8 mouse cellular contexts compared by ENCODE assay signal in genomic region chr2:69713626-69714014, GRCm38 (mm10). TPM values are rescaled to one million over a fixed set of nuclear protein-coding genes. Genes with fewer than 3 reads are reported as not detected.
A peak's percentile ranks its signal among the peaks of the same experiment; 100 is the strongest.
DNase-seq lines count a peak whose midpoint lies in the region; ATAC-seq and TF ChIP-seq lines count a peak whose summit lies in the region.

No protein-coding gene starts in this region.

- no peaks in the 10 kb centered on the region for H3K9me3 ChIP-seq in lung, postnatal 0 days (ENCODE audit: low read length)
- no peaks in the 10 kb centered on the region for H3K9me3 ChIP-seq in limb, embryonic 15.5 days
- H3K9me3 ChIP-seq in stomach, embryonic 16.5 days (replicated peaks; ENCODE audit: control insufficient read depth, low read length) = no peaks in the 10 kb centered on the region

- no peak for ATAC-seq in lung, postnatal 0 days
- ATAC-seq in limb, embryonic 15.5 days (ENCODE audit: insufficient number of reproducible peaks, low FRiP score, low TSS enrichment, low read depth) = no peak
- ATAC-seq in stomach, embryonic 16.5 days (ENCODE audit: insufficient read depth, low FRiP score) = no peak

- no peak overlapping the region for H3K27ac ChIP-seq in cerebellum, adult 2 months (ENCODE audit: insufficient read depth, low read length)
- H3K27ac ChIP-seq in lung, postnatal 0 days (ENCODE audit: low read length) = no peak overlapping the region
- no peak overlapping the region for H3K27ac ChIP-seq in limb, embryonic 15.5 days
- H3K27ac ChIP-seq in stomach, embryonic 16.5 days (ENCODE audit: low read length) = no peak overlapping the region

- TF ChIP-seq POLR2A in cerebellum, adult 2 months (IDR thresholded peaks at IDR 0.05; ENCODE audit: borderline replicate concordance, insufficient read depth, low read length) = no peak
- TF ChIP-seq POLR2A in lung, adult 2 months (IDR thresholded peaks at IDR 0.05; ENCODE audit: borderline replicate concordance, extremely low read depth, low read depth, low read length) = no peak

- DNase-seq in cerebellum, adult 2 months = no peak
- no peak for DNase-seq in cerebellum, postnatal 10 days
- no peak for DNase-seq in lung, postnatal 0 days (ENCODE audit: low spot score)
- DNase-seq in lung, adult 2 months = no peak
- no peak for DNase-seq in gastrocnemius, adult 8-10 months (ENCODE audit: low spot score in 2 of 2)
- no peak for DNase-seq in thymus, postnatal 25 days

- no peak for TF ChIP-seq CTCF in cerebellum, adult 2 months (IDR thresholded peaks at IDR 0.05; ENCODE audit: borderline replicate concordance, insufficient read depth, low read depth, low read length)
- no peak for TF ChIP-seq CTCF in lung, postnatal 0 days (IDR thresholded peaks at IDR 0.05)
- no peak for TF ChIP-seq CTCF in lung, adult 2 months (IDR thresholded peaks at IDR 0.05; ENCODE audit: insufficient read depth, low read length)

- TF ChIP-seq EP300 in lung, postnatal 0 days (IDR thresholded peaks at IDR 0.05) = no peak

- H3K9ac ChIP-seq in lung, postnatal 0 days (replicated peaks; ENCODE audit: low read depth) = no peak overlapping the region
- no peak overlapping the region; the same call in 1 of the 2 replicates for H3K9ac ChIP-seq in limb, embryonic 15.5 days
- H3K9ac ChIP-seq in stomach, embryonic 16.5 days (ENCODE audit: low read length) = no peak overlapping the region

- WGBS in cerebellum, adult 2 months = 21% methylated on average over 4 of the region's 4 CpGs
- WGBS in lung, postnatal 0 days = 21% methylated on average over 4 of the region's 4 CpGs
- WGBS in lung, adult 2 months = 20% methylated on average over 4 of the region's 4 CpGs
- 30% methylated on average over 4 of the region's 4 CpGs for WGBS in limb, embryonic 15.5 days
- WGBS in stomach, embryonic 16.5 days = 26% methylated on average over 4 of the region's 4 CpGs

- H3K36me3 ChIP-seq in lung, postnatal 0 days (ENCODE audit: insufficient read depth, low read length) = no peaks in the 10 kb centered on the region
- H3K36me3 ChIP-seq in limb, embryonic 15.5 days = peaks cover 2% of the 10 kb centered on the region
- H3K36me3 ChIP-seq in stomach, embryonic 16.5 days (ENCODE audit: control insufficient read depth, insufficient read depth, low read length) = no peaks in the 10 kb centered on the region

- H3K27me3 ChIP-seq in cerebellum, adult 2 months (ENCODE audit: control insufficient read depth, insufficient read depth, low read length) = no peaks in the 10 kb centered on the region
- H3K27me3 ChIP-seq in lung, postnatal 0 days (replicated peaks; ENCODE audit: insufficient read depth, low read length) = no peaks in the 10 kb centered on the region
- H3K27me3 ChIP-seq in limb, embryonic 15.5 days = no peaks in the 10 kb centered on the region
- no peaks in the 10 kb centered on the region for H3K27me3 ChIP-seq in stomach, embryonic 16.5 days (ENCODE audit: control insufficient read depth, insufficient read depth, low read length)

- H3K4me3 ChIP-seq in cerebellum, adult 2 months (replicated peaks; ENCODE audit: insufficient read depth, low read depth, low read length) = peak overlapping the region; percentile 67
- peak overlapping the region; percentile 81 for H3K4me3 ChIP-seq in lung, postnatal 0 days (ENCODE audit: low read depth, low read length)
- H3K4me3 ChIP-seq in lung, adult 2 months (replicated peaks; ENCODE audit: extremely low read depth, low read depth, low read length) = no peak overlapping the region
- H3K4me3 ChIP-seq in limb, embryonic 15.5 days = peak overlapping the region; percentile 86
- H3K4me3 ChIP-seq in stomach, embryonic 16.5 days (replicated peaks; ENCODE audit: low read length) = peak overlapping the region; percentile 83

- peaks cover 3% of the 10 kb centered on the region; the same call in 1 of the 2 replicates for H3K4me1 ChIP-seq in cerebellum, adult 2 months (ENCODE audit: control insufficient read depth, insufficient read depth, low read length)
- no peaks in the 10 kb centered on the region for H3K4me1 ChIP-seq in lung, postnatal 0 days (ENCODE audit: insufficient read depth, low read depth, low read length)
- peaks cover 6% of the 10 kb centered on the region; the same call in 1 of the 2 replicates for H3K4me1 ChIP-seq in lung, adult 2 months (ENCODE audit: control insufficient read depth, insufficient read depth, low read length)
- H3K4me1 ChIP-seq in limb, embryonic 15.5 days = peaks cover 7% of the 10 kb centered on the region; the same call in 1 of the 2 replicates
- no peaks in the 10 kb centered on the region for H3K4me1 ChIP-seq in stomach, embryonic 16.5 days (ENCODE audit: control insufficient read depth, insufficient read depth, low read length)

- H3K4me2 ChIP-seq in lung, postnatal 0 days (replicated peaks; ENCODE audit: low read depth, low read length) = peak overlapping the region; percentile 87
- peak overlapping the region; percentile 69 for H3K4me2 ChIP-seq in limb, embryonic 15.5 days
- peak overlapping the region; percentile 49; the same call in 1 of the 2 replicates for H3K4me2 ChIP-seq in stomach, embryonic 16.5 days (ENCODE audit: low read depth, low read length)

RNA-seq across cellular contexts. Expression of gene Fastkd1, which starts 0.3 kb away (rescaled TPM):
- polyA plus RNA-seq in cerebellum, adult 2 months (2012; rRNA removed) = 16.5 and 16.6 TPM in 2 replicates
- polyA plus RNA-seq in lung, postnatal 0 days (2015; fragmentation: Nextera tagmentation; extraction: Ambion mirVana) = 5.4 and 6.2 TPM in 2 replicates
- polyA plus RNA-seq in lung, adult 2 months (2012; rRNA removed) = 3.4 and 4.3 TPM in 2 replicates
- 9.9 and 10.1 TPM in 2 replicates for polyA plus RNA-seq in limb, embryonic 15.5 days (2015; fragmentation: Nextera tagmentation; extraction: Ambion mirVana)
- 11.0 and 11.1 TPM in 2 replicates for polyA plus RNA-seq in stomach, embryonic 16.5 days (2015; fragmentation: Nextera tagmentation; extraction: Ambion mirVana)
- total RNA-seq in gastrocnemius, adult 8-10 months (2022) = 10 to 100 TPM; 12.4 to 19.4 (median 14.5) TPM

RNA-seq across cellular contexts. Expression of gene Ppig, which starts 8.7 kb away (rescaled TPM):
- polyA plus RNA-seq in cerebellum, adult 2 months (2012; rRNA removed) = 23.2 and 24.0 TPM in 2 replicates
- 95.1 and 96.5 TPM in 2 replicates for polyA plus RNA-seq in lung, postnatal 0 days (2015; fragmentation: Nextera tagmentation; extraction: Ambion mirVana)
- polyA plus RNA-seq in lung, adult 2 months (2012; rRNA removed) = 1.2 and 2.2 TPM in 2 replicates
- 138 and 139 TPM in 2 replicates for polyA plus RNA-seq in limb, embryonic 15.5 days (2015; fragmentation: Nextera tagmentation; extraction: Ambion mirVana)
- 117 and 133 TPM in 2 replicates for polyA plus RNA-seq in stomach, embryonic 16.5 days (2015; fragmentation: Nextera tagmentation; extraction: Ambion mirVana)
- total RNA-seq in gastrocnemius, adult 8-10 months (2022) = 10 to 100 TPM; 27.8 to 38.6 (median 29.7) TPM

RNA-seq across cellular contexts. Expression of gene Klhl41, which starts 43.7 kb away (rescaled TPM):
- 0.13 and 0.16 TPM in 2 replicates for polyA plus RNA-seq in cerebellum, adult 2 months (2012; rRNA removed)
- polyA plus RNA-seq in lung, postnatal 0 days (2015; fragmentation: Nextera tagmentation; extraction: Ambion mirVana) = 0.45 and 0.83 TPM in 2 replicates
- polyA plus RNA-seq in lung, adult 2 months (2012; rRNA removed) = 0.35 and 5.1 TPM in 2 replicates
- polyA plus RNA-seq in limb, embryonic 15.5 days (2015; fragmentation: Nextera tagmentation; extraction: Ambion mirVana) = 16.4 and 44.3 TPM in 2 replicates
- 0.40 and 7.0 TPM in 2 replicates for polyA plus RNA-seq in stomach, embryonic 16.5 days (2015; fragmentation: Nextera tagmentation; extraction: Ambion mirVana)
- total RNA-seq in gastrocnemius, adult 8-10 months (2022) = 100 to 1,000 TPM; 595 to 639 (median 634) TPM
